Mouse (Mus musculus) layer of hippocampus, adult 9-11 months (tissue): ENCODE measurements around the gene Rgl3.

Experiments used
- DNase-seq: peaks from one replicate; pipeline ENCODE4 v3.0.0; 2022

Gene Rgl3

DNA sequence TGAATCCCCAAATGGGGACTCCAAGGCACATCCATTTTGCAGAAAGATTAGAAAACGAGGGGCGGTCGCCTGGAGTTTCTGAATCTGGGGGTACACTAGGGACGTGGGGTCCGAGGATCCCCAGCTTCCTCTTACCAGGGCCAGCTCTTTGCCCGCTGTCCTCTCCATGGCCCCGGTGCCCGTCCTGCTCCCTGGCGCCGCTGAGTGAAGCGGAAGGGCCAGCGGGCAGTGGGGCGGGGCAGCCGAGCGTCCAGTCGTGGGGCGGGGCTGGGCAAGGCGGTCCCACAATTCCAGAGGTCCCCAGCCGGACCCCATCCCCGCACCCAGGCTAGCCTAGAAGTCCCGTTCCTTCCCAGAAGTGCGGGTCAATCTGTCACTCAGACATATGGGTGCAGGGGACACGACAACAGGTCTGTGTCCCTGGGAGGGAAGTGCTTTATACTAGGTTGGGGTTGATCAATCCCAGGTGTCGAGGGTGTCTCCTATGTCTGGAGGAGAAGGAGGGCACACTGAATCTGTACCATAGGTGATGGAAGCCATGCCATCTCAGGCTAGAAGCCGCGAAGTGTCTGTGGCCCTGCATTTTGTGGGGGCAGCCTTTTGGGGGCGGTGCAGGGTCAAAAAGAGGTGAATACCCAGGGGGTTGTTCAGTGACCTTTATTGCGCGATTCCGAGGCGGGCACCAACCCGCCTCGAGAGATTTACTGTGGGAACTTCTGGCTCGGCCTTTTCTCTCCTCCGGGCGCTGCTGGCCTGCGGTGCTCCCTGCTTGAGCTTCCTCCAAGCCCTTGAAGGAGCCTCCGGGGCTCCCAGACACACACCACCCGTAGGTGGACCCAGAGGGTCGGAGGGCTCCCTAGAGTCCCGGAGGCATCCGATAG is at the start of gene Rgl3:
TSS of gene Rgl3 (minus strand) at position 217 of the 881 bp plus-strand sequence.
- no peak for DNase-seq

DNA sequence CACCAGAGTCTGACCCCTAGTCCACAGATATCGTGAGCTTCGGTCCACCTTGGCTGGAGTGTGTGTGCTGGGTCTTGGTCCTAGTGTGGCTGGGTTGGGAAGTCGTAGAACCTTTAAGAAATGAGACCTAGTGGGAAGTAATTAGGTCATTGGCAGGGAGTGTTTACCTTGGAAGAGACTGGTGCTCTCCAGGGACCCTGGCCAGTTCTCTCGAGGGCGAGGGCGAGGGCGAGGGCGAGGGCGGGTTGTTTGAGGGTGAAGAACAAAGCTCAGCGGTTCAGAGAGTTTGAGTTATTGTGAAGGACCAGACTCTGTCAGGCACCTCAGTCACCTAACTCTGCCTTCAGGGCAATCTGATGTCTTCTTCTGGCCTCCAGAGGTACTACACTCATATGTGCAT is 48.6 kb upstream of the Rgl3 start:
- no peak for DNase-seq

DNA sequence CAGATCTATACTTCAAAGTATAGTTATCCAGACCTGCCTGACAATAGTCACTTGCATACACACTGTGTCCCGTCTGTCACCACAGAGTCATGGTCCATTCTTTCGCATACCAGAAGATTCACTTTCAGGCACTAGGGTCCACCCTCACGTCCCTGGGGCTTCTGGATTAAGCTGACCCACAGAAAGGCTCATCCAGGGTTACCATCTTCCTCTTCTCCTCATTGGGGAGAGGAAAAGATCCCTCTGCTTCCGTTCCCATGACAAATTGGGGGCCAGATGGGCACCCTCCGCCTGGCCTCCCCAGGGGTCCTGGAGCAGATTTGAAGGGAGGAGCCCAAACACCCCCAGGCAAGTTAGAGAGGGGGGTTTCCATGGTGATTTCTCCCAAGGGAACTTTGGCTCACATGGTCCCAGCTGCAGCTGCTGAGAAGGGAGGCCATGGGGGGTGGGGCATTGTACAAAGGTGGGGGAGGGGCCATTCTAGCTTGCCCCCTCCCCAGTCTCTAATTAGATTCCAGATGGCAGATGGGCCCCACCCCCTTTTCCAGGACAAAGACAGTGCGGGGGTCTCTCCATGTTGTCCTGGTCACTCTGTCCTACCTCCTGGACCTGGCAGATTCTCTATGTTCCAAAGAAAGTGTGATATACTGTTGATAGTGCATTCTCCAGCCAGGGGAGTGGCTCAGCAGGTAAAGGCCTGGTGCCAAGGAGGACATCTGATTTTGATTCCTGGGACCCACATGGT is 46.2 kb upstream of the Rgl3 start:
- DNase-seq = no peak

DNA sequence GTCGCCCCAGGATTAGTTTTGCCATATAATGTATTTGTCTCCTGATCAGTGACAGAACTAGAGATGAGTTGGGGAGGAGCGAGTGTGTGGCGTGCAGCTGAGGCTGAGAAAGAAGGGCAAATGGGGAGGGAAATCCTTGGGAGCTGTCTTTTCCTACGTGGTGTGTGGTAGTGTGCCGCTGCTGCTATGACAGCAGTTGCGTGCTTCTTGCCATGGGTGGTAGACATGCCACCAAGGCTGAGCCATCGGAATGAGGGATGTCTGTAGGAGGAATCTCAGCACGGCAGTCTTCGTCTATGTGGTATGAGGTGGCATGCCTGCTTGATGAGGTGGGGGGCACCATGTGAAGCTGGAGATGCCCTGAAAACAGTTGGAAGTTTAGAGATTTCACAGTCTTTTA is 41.1 kb upstream of the Rgl3 start:
- no peak for DNase-seq

DNA sequence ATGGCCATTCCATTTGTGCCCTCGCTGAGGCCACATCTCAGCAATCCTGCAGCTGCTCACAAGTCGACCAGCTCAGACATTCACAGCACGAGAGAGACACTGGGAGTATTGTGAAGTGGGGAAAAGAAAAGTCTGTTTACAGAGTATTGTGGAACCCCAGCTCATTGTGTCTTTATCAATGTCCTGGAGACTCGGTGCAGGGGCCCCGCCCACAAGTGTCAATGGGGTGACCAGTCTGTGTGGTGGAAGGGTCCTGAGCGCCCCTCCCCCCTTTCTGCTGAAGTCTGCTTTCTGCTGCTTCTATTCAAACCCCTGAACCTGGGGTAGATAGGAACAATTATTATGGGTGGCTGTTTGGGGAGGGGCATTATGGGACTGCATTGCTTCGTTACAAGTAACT is 39.2 kb upstream of the Rgl3 start:
- no peak for DNase-seq

DNA sequence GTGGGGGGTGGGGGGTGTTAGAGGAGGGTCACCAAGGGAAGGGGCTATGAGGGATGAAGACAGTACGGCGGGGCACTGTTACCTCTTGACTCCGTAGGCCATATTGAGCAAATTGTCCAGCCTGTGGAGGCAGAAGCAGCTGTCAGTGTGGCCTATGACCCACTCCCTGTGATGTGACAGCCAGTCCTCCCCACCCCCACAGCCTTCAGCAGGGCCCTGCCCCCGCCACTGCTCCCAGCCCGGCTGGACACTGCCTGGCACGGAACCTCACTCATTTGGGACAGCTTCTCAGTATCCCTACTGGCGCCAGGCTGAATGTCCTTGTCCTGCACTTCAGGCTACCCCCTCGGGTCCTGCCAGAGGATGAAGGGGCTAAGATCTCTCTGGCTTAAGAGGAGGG is 35.3 kb upstream of the Rgl3 start:
- peak; percentile 85 for DNase-seq

DNA sequence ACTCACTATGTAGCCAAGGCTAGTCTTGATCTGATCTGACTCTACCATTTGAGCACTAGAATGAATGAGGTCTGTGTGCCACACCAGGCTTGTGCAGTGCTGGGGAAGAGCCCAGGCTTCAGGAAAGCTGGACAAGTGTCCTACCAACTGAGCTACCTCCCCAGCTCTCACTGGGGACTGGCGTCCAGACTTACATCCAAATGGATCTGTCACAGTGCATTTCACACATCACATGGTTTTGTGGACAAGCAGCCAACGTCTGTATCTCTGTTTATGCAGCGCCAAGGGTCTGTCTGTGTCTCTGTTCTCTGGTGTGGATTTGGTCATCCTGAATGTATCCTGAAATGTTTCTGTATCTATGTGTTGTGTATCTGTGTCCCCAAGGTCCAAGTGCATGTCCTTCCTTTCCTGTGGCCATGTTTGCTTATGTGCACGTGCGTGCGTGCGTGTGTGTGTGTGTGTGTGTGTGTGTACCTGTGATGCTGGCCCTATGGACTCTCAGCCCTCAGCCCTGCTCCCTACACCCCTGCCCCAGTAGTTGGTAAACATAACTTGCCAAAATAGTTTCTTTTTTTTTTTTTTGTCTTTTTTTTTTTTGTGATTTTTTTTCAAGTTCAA is 28.1 kb upstream of the Rgl3 start:
- no peak for DNase-seq

DNA sequence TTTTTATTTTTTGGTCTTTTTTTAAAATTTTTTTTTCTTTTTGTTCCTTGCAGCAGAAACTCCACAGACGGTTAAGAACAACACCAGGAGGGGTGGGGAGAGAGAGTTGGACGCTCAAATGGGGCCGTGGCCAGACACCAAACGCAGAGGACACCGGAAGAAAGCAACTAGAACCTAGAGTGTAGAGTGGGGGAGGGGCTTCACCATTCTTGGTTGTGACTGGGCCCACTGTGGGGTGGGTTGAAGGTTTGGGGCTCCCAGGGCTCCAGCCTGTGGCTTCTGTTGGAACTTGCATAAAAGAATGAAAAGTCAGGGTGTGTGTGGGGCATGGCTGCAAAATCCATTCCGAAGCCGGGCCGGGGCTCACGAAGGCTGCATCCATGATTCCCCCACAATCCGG is 27.0 kb upstream of the Rgl3 start:
- no peak for DNase-seq

DNA sequence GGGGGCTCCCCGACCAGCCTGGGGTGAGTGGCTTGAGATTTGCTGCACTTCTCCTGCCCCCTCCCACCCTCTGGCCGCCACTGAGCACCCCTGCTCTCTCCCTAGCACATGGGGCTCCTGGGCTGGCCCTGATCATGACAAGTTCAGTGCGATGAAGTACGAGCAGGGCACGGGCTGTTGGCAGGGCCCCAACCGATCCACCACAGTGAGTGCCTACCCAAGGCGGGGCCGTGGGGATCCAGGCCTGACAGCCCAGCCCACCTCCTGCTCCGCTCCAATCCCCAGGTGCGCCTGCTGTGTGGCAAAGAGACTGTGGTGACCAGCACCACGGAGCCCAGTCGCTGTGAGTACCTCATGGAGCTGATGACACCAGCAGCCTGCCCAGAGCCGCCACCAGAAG is 23.5 kb upstream of the Rgl3 start:
- DNase-seq = no peak

DNA sequence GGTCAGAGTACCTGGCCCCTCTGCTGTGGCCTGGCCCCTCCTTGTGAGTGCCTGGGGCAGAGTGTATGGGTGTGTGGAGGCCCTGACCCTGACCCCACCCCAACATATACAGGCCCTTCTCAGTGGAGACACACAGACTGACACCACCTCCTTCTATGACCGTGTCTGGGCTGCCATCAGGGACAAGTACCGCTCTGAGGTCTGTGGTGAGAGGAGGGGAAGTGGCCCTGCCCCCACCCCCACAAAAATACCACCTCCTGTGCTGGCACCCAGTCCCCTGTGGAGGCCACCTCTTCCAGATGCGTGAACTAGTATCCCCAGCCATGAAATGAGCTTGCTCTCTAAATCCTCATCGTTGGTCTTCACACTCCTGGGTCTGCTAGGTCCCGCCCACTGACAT is 21.8 kb upstream of the Rgl3 start:
- DNase-seq = no peak

DNA sequence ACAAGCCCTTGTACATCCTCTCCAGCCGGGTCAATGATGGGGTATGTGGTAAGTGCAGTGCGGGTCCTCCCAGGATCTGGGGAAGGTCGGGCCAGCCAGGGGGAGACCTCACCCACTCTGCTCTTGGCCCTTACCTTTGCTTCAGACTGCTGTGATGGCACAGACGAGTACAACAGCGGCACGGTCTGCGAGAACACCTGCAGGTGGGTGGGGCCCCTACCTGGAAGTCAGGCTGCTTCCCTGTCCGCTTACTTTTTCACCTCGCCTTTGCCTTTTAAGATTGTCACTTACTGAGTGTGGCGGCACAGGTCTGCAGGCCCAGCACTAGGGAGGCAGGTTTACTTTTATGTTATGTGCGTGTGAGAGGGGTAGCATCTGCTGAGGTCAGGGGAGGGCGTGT is 15.3 kb upstream of the Rgl3 start:
- no peak for DNase-seq

DNA sequence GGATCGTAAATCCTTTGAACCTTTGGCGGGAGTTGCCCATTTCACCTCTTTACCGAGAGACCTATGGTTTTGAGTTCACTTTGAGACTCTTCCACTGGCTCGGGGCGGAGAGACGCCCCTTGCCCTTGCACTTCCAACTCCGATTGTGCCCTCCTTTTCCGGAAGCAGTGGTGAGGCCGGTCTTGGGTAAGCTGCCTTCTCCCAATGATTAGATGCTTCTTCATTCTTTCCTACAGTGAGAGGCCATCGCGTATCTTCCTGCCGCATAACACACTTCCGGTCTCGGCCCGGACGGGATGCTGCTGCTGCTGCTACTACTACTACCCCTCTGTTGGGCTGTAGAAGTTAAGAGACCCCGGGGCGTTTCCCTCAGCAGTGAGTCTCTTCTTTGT is 13.9 kb upstream of the Rgl3 start:
- DNase-seq = peak; percentile 73

DNA sequence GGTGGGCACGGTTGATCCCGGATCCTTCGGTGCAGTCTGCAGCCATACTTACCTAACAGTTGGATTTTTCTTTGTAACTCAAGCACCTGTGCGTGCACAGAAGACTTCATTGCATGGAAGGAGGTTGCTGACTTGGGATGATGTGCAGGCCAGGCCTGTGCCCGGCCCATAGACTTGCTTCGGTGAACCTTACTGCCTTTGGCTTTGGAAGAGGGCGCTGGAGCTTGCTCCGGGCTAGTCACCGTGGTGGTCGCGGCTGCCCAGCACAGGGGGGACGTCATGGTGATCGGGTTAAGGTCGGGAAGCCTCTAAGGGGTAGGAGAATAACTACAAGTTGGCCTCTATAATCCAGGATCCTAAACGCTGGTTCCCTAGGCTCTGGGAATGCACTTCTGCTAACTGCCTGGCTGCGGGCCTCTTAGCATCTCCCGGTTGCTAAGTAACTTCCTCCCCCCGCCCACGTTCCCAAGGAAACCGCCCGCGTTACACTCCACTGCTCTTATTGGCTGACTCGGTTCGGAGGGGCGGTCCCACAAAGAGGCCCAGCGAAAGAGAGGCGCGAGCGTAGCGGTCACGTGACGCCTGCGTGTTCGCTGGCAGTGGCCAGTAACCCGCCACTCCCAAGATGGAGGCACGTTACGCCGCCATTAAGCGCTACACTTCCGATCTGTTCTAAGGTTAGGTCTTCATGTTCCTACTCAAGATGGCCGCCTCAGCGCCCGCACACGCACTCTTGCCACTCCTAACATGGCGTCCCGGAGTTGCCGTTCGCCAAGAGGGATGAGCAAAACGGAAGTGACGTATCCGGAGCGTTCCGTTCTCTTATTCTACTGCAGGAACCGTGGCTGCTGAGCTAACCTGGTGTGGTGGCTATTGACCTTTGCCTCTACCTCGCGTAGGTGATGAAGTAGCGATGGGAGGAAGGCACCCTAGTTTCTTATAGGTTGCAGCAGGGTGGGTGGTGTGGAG is 13.2 kb upstream of the Rgl3 start, which contains the start of the genes Ccdc151 and Prkcsh:
TSS of gene Ccdc151 (minus strand) at position 441 of the 969 bp plus-strand sequence.
TSS of gene Prkcsh (plus strand) at position 613 of the 969 bp plus-strand sequence.
- DNase-seq = peak; percentile 100

DNA sequence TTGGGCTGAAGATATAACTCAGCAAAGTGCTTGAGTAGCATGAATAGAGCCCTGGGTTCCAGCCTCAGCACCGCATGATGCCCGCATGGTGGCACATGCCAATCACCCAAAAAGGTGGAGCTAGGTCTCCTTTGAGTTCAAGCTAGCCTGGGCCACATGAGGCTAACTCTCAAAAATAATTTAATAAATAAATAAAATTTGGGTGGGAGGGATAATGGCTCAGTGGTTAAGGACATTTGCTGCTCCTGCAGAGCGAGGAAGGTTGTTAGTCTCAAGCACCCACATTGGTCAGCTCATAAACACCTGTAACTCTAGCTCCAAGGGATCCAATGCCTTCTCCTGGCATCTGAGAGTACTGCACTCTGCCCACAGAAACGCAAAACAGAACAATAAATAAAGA is 12.4 kb upstream of the Rgl3 start:
- no peak for DNase-seq

DNA sequence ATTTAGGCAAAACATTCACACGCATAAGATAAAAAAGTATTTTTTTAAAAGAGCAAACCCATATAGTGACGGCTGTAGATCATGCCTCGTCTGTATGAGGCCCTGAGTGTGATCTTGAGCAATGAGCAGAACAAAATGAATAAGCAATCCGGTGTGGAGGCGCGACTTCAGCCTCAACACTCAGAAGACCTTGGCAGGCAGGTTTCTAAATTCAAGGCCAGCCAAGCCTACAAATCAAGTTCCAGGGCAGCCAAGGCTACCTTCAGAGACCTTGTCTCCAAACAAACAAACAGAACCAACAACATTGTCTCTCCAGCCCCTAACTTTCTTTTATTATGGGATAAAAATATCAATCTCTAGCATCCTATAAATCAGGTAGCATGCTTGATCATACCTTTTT is 11.1 kb upstream of the Rgl3 start:
- no peak for DNase-seq

DNA sequence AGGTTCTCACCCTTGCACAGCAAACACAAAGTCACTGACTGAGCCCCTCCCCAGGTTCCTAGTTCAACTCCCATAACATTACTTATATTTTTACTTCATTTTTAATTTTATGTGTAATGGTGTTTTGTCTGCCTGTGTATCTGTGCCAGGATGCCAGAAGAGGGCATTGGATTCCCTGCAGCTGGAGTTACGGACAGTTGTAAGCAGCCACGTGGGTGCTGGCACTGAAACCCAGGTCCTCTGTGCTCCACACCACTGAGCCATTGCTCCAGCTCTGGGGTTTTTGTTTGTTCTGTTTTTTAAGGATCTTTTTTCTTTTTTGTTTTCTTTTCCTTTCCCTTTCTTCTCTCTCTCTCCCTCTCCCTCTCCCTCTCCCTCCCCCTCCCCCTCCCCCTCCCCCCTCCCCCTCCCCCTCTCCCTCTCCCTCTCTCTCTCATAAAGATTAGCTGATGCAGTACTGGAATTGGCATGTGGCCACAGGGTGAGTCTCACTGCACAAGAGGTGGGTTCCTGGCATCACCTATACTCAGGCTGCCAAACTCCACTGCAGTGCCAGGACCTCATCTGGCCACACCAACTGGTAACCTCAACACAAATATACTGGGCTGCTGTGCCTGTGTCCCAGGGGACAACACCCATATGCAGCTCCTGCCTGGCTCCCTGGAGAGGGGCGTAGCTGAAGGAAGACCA is 7.1 kb upstream of the Rgl3 start:
- DNase-seq = no peak

DNA sequence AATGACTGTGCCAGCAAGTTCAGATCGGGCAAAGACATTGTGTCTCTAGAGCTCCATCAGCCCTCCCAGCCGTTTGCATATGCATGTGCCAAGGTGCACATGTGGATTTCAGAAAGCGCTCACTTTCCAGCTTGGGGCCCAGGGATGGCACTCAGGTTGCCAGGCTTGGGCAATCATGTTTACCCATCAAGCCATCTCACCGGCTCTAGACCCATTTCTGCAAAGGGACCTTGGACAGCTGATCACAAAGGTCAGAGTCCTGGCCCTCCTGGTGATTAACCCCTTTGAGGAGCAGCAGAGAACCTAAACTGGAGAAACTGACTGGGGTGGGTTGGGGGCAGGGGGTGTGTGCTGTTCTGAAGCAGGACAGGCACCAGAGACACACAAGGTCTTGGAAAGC is 3.0 kb upstream of the Rgl3 start:
- DNase-seq = no peak

DNA sequence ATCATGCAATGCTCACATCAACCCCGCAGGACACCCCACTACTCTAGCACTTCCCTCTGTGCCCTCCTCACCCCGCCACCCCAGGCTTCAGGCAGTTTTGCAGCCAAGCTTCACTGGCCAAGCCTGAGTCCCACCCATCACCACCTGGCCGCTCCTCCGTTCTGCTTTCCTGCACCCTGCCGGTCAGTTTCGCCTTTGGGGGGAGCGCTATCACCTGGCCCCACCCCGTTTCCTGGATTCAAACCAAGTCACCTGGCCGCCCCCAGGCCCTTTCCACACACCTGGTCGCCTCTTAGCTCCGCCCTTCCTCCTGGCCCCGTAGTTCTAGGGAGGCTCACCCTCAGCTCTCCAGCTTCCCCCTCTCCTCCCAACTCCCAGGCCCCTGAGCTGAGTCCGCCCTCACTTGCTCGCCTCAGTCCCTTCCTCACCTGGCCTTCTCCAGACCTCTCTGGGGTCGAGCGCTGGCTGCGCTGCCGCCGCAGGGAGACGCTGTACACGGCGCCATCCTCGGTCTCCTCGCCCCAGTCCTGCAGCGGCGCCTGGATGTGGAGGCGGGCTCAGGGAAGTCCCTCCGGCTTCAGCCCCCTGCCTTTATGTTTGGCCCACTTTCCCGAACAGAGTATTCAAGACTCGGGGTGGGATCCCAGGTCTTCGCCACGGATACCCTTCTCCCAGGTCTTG is 685 bp downstream of the Rgl3 start:
- DNase-seq = no peak

DNA sequence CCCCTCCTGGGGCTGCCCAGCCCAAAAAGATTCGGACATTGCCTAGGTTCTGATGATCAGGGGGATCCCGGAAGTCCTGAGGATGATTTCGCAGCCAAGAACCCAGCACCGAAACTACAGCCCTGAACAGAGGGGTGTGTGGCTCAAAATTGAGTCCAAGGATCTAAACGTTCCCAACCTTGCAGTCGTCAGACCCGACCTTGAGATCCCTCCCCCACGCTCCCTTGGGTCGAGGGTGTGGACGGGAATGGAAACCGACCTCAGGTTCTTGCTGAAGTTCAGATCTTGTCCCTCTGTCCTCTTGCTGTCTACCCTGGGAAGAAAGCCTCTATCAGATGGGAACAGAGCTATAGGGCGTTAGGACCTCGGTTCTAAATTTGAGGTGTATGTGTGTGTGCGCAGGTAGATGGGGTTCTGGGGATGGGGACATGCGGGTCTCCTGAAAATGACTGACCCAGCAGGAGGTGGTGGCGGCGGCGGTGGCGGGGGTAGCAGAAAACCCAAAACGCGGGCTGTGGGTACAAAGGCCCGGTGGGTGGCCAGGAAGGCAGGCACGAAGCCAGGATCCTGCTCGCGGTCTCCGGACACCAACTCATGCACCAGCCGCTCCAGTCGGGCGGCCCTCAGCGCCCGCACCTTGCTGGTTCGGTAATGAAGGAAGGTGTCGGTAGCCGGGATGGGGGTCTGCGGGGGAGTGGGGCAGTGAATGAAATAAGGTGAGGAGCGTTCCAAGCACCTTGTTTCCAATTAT is 1.5 kb downstream of the Rgl3 start:
- no peak for DNase-seq

DNA sequence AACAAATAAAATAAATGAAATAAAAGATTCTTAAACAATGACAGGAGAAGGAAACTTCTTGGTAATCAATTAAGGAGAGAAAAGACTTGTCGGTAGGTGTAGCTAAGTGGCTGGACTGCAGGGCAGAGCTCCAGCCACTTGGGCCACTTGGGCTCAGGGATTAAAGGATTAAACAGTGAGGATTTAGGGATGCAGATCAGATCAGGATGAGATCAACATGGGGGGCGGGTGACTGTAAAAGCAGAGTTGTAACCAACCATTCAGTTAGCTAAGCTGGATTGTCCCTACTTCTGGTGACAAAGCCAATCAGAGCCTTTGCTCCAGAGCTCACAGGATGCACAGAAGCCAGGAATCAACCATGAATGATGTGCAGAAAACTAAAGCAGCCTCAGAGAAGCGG is 5.3 kb downstream of the Rgl3 start:
- DNase-seq = no peak
